Mouse (Mus musculus) thymus, adult 2 months (tissue): Measurements from ENCODE around the gene Otx2. TPM values are rescaled to one million over a fixed set of nuclear protein-coding genes. Genes with fewer than 3 reads are reported as not detected.

Source experiments
- DNase-seq: peaks from one replicate; pipeline ENCODE4 v3.0.0; 2021
- H3K27ac ChIP-seq: fragments of 200-500 bp; 2 replicates; pipeline ENCODE4 v1.5.1; 2012; ENCODE audit warnings: low read length, control low read depth; ENCODE audit not compliant: control insufficient read depth, insufficient read depth
- H3K27me3 ChIP-seq: fragments of 200-500 bp; 2 replicates; pipeline ENCODE4 v1.6.1; 2012; ENCODE audit warnings: mild to moderate bottlenecking, low read length, moderate library complexity, mixed read lengths; ENCODE audit not compliant: control insufficient read depth, insufficient read depth
- H3K36me3 ChIP-seq: fragments of 200-500 bp; 2 replicates; pipeline ENCODE4 v1.6.1; 2012; ENCODE audit warnings: mild to moderate bottlenecking, low read length, moderate library complexity; ENCODE audit not compliant: control insufficient read depth, insufficient read depth
- H3K4me1 ChIP-seq: fragments of 200-500 bp; replicated peaks from 2 replicates; pipeline ENCODE4 v1.6.1; 2012; ENCODE audit warnings: low read length; ENCODE audit not compliant: control insufficient read depth, insufficient read depth
- H3K4me3 ChIP-seq: fragments of 200-500 bp; 2 replicates; pipeline ENCODE4 v1.5.1; 2012; ENCODE audit warnings: mild to moderate bottlenecking, low read length, control low read depth, moderate library complexity; ENCODE audit not compliant: control insufficient read depth, insufficient read depth
- CTCF ChIP-seq: fragments of 200-500 bp; IDR thresholded peaks from 2 replicates; pipeline ENCODE4 v1.5.1; 2012; ENCODE audit warnings: mild to moderate bottlenecking, control low read depth, low read length, moderate library complexity, borderline replicate concordance; ENCODE audit not compliant: control insufficient read depth, poor library complexity, insufficient read depth; ENCODE audit errors: extremely low read depth
- POLR2A ChIP-seq: fragments of 200-500 bp; IDR thresholded peaks from 2 replicates; pipeline ENCODE4 v1.6.1; 2012; ENCODE audit warnings: mild to moderate bottlenecking, low read length, control low read depth, moderate library complexity; ENCODE audit not compliant: control insufficient read depth, poor library complexity, insufficient read depth; ENCODE audit errors: extremely low read depth
- WGBS: fragments of 180-500 bp; shearing (Covaris S2); methylation state at CpG from one replicate; pipeline ENCODE4 v1.1.7; 2018; 5-methylcytosine and 5-hydroxymethylcytosine counted together
- polyA plus RNA-seq: library from polyadenylated mRNA; depleted of rRNA; stranded (reverse); fragments of >200 nt; gene quantifications from 2 replicates; pipeline ENCODE4 v1.2.3, GENCODE M21; 2012

The Otx2 gene
- polyA plus RNA-seq, 1 experiment, result not detected

DNA sequence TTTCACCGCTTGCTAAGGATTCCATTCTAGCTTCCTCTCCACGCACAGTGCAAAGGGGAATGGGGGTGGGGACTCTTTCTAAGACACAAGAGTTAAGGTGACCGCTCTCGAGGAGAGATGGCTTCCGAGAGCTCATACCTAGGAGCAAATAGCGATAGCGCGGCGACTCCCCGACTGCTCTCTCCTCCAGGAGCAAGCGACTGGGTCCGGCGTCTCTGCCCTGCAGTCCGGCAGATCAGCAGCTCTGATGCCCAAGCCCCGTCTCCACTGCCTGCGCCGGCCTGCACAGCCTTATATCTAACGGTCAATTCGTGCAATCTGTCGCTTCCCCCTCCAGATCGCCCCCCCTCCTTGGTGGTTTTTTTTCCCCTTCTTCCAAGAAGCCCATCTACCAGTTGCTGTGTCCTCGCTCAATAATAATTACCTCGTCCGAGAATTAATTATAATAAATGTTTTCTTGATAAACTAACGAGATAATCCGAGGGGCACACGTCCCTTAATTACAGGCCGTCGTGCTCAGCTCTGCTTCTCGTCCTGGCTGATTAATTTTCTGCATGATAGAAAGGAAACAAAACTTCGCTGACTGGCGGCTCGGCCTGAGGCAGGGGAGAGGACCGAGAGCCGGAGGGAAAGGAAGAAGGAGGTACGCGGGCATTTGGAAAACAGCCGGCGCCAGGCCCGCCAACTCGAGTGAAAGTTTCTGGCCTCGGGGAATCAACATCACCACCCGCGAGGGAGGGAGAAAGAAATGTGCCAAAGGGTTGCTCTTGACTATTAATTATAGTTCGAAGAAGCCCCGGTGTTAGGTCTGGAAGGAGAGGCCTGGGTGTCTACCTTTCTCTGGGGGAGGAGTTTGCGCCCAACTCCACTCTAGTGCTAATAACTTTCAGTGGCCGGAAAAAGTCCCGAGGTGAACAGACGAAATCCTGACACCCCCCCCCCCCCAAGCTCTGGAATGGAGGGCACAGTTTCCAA is 8.5 kb downstream of the Otx2 start:
- WGBS, result 6% methylated on average over 49 of the region's 50 CpGs
- no peaks in the 10 kb centered on the region for H3K4me1 ChIP-seq
- H3K27me3 ChIP-seq, result peaks cover 30% of the 10 kb centered on the region
- no peak overlapping the region for H3K27ac ChIP-seq
- DNase-seq, result no peak
- TF ChIP-seq CTCF (no peak), POLR2A (no peak)
- H3K4me3 ChIP-seq, result no peak overlapping the region
- H3K36me3 ChIP-seq, result no peaks in the 10 kb centered on the region

DNA sequence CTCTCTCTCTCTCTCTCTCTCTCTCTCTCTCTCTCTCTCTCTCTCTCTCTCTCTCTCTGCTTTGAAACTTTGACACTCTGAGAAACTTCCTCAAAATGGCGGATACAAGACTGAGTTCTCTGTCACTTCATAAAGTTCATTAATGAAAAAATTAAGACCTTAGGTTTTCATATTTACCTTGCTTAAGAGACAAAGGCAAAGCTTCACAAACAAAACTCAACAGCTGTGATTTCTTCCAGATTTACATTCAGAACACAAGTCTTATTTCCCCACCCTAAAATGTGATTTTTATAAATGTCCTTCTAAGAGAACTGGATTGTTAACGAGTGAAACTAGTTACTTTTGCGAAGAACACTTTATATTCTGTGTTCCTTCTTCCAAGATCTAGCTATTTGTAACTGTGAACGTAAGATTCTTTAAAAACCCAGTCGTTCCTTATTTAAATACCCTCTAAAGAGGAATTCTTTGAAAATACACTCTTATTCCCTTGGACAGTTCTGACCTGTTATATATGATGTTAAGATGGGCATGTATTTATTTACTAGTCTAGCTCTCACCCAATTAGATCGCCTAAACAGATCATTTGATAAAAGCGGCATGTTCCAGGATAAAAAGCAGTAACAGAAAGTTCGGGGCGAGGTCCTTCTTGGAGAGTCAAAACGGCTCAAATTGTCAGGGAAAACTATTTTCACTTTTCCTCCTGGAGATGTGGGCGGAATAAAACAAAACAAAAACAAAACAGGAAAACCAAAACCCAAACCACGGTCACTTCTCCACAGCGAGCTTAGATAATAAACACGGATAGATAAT is 9.4 kb downstream of the Otx2 start:
- Histone ChIP-seq H3K4me1 (no peaks in the 10 kb centered on the region), H3K27me3 (peaks cover 30% of the 10 kb centered on the region), H3K27ac (no peak overlapping the region), H3K36me3 (no peaks in the 10 kb centered on the region), H3K4me3 (no peak overlapping the region)
- no peak for TF ChIP-seq POLR2A
- TF ChIP-seq CTCF, result no peak
- WGBS, result 7% methylated on average over 14 of the region's 14 CpGs
- no peak for DNase-seq

DNA sequence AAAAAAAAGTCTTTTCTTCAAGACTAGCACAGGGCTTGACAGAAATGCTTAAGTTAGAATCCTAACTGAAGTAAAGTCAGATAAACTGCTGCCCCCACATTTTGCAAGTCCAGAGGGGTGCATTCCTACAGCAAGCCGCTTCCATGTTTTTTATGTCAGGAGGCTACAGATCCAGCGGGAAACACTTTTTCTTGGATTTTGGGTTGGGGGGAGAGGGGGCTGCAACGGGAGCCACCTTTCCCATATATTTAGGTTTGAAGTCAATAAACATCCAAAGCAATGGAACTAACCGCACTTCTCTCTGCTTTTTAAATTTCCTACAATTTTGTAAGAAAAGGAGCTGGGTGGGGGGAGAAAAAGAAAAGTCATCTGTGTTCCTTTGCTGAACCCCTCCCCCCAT is 10.1 kb downstream of the Otx2 start:
- no peak overlapping the region for H3K27ac ChIP-seq
- no peaks in the 10 kb centered on the region for H3K4me1 ChIP-seq
- H3K4me3 ChIP-seq, result no peak overlapping the region
- TF ChIP-seq POLR2A, result no peak
- TF ChIP-seq CTCF, result no peak
- H3K27me3 ChIP-seq, result peaks cover 30% of the 10 kb centered on the region
- WGBS, result 10% methylated on average over 4 of the region's 4 CpGs
- DNase-seq, result no peak
- no peaks in the 10 kb centered on the region for H3K36me3 ChIP-seq

DNA sequence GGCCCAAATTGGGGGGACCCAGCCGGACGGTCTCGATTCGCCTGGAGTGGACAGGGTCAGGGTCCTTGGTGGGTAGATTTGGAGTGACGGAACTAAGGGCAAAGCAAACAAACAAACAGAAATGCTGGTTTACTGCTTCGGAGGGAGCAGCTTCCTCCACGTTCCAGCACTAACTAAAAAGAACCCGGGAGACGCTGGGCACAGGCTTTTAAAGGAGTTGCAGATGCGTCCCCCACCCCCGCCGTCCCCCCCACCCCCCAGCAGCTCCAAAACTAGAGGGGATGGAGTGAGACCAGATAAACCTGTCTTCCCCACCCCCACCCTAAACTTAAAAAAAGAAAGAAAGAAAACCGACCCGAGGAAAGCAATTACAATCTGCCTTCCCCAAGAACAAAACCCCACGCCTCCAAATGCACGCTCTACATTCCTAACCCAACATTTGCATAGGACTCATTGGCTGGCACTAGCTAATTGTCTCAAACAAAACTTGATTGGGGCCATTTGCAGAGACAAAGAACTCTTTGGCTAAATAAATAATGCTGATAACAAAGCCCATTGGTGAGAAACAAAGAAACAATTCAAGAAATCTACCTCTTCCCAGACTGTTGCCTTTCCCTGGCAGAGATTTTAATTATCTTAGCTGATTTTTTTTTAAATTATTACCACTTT is 10.9 kb downstream of the Otx2 start:
- Histone ChIP-seq H3K4me1 (no peaks in the 10 kb centered on the region), H3K27me3 (peaks cover 24% of the 10 kb centered on the region), H3K4me3 (no peak overlapping the region), H3K27ac (no peak overlapping the region), H3K36me3 (no peaks in the 10 kb centered on the region)
- DNase-seq, result no peak
- TF ChIP-seq CTCF (no peak), POLR2A (no peak)
- WGBS, result 17% methylated on average over 16 of the region's 16 CpGs

DNA sequence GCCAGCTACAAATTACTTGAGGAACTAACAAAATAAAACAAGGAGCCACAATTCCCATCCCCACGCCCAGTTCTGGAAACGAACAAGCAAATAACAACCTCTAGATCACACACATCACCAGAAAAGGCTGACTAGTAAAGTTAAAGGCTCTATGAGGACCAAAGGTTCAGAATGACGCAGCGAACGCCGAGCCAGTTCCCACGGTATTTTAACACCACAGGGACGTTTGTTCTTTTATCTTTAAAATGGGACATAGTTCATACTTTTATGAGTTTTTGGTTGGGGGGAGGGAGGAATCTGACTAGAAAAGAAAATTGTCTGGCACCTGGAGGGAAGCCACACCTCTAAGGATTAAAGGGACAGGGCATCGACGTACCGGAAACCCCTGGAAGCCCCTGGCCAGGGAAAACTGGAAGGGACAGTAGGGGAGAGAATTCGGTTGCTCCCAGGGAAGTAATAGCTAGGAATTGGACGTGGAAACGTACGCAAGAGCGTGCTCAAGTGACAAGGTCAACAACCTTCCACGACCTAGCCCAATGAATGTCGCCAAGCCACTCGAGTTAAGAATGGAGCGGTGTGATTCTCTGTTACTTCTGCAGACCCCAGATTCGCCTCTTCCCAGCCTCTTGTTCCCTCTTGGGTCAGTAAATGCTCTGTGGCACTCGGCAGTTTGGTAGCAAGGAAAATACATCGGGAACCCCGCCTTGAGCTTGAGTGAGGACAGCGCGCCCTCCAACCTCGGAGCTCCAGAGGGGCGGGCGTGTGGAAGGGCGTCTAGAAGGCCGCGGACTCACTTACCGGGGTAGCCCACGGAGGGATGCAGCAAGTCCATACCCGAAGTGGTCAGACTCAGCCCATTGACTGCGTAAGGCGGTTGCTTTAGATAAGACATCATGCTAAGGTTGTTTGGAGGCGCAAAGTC is 11.7 kb downstream of the Otx2 start:
- WGBS, result 17% methylated on average over 38 of the region's 38 CpGs
- H3K36me3 ChIP-seq, result no peaks in the 10 kb centered on the region
- no peak overlapping the region for H3K27ac ChIP-seq
- H3K4me3 ChIP-seq, result no peak overlapping the region
- DNase-seq, result no peak
- peaks cover 22% of the 10 kb centered on the region for H3K27me3 ChIP-seq
- no peak for TF ChIP-seq CTCF
- no peak for TF ChIP-seq POLR2A
- H3K4me1 ChIP-seq, result no peaks in the 10 kb centered on the region

DNA sequence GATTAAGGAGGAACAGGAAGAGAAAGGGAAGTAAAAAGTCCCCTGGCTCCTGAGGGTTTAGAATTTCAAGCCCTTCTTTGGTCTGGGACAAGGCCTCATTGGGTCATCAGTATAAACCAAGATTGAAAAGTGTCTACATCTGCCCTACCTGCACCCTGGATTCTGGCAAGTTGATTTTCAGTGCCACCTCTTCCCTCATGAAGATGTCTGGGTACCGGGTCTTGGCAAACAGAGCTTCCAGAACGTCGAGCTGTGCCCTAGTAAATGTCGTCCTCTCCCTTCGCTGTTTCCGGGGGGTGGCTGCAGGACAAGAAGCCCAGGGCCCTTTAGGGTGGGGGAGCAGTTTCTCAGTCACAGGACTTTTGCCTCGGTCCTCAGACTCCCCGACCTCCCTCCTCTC is 12.5 kb downstream of the Otx2 start:
- Histone ChIP-seq H3K4me3 (no peak overlapping the region), H3K27me3 (peaks cover 19% of the 10 kb centered on the region), H3K4me1 (no peaks in the 10 kb centered on the region), H3K36me3 (no peaks in the 10 kb centered on the region), H3K27ac (no peak overlapping the region)
- no peak for DNase-seq
- 23% methylated on average over 8 of the region's 8 CpGs for WGBS
- TF ChIP-seq CTCF, result no peak
- no peak for TF ChIP-seq POLR2A
